Mouse (Mus musculus): ENCODE measurements around the gene Usp24. TPM values are rescaled to one million over a fixed set of nuclear protein-coding genes. Genes with fewer than 3 reads are reported as not detected.

Gene Usp24
- polyA plus RNA-seq, 1 experiment from 2014 or later: 6.9 TPM

- WGBS: 76% methylated on average over 13 of the region's 13 CpGs
- Histone ChIP-seq H3K4me2 (no peak overlapping the region), H3K4me3 (no peak overlapping the region), H3K9me3 (no peaks in the 10 kb centered on the region), H3K9ac (no peak overlapping the region), H3K36me3 (no peaks in the 10 kb centered on the region), H3K27ac (no peak overlapping the region), H3K4me1 (peaks cover 13% of the 10 kb centered on the region), H3K27me3 (peaks cover 26% of the 10 kb centered on the region)
- ATAC-seq (ENCODE audit: borderline replicate concordance, extremely low read depth, low FRiP score, low TSS enrichment): no peak
Measured at GRCm38 (mm10) chr4:106467420-106468110, 151.6 kb downstream of the Usp24 start.

DNA sequence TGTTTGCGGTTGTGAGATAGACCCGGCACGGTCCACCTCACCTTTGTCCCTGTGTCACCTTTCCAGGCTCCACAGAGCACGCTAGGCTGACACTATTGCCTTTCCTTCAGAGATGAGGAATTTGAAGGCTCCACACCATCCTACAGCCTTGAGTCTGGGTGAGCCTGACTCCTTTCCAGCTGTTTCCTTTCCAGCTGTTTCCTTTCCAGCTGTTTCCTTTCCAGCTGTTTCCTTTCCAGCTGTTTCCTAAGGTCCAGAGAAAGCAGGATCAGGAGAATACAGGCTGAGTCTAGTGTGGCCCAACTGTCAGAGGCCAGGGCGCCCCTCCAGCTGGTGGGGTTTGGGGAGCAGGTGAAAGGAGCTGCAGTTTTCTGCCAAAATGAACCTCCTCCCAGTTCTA is 154.9 kb downstream of the Usp24 start:
- H3K4me2 ChIP-seq: no peak overlapping the region
- no peak for ATAC-seq (ENCODE audit: borderline replicate concordance, extremely low read depth, low FRiP score, low TSS enrichment)
- no peaks in the 10 kb centered on the region for H3K27me3 ChIP-seq
- no peak overlapping the region for H3K4me3 ChIP-seq
- H3K36me3 ChIP-seq: no peaks in the 10 kb centered on the region
- H3K9me3 ChIP-seq: no peaks in the 10 kb centered on the region
- no peak overlapping the region for H3K9ac ChIP-seq
- no peak overlapping the region for H3K27ac ChIP-seq
- whole genome bisulfite sequencing: 58% methylated on average over 5 of the region's 5 CpGs
- no peaks in the 10 kb centered on the region for H3K4me1 ChIP-seq

- WGBS: 8% methylated on average over 3 of the region's 3 CpGs
- ATAC-seq (ENCODE audit: borderline replicate concordance, extremely low read depth, low FRiP score, low TSS enrichment): no peak
Measured at GRCm38 (mm10) chr4:106472335-106472734, 156.3 kb downstream of the Usp24 start.

DNA sequence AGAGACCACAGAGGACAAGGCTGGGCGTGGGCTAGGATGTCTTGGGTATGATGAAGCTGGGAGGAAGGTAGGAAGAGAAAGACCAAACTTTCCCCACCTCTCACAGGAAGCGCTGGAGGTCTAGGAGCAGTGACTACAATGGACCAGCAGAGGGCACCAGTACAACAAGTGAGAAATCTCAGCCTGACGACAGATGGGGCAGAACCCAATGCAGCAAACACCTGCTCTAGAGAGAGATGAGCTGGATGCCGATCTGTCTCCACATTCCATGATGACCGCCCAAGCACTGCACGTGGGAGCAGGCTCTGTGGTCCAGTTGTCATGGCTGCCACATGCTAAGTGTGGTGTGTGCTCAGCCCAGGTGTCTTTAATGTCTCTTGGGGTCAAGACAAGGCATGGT is 158.2 kb downstream of the Usp24 start:
- WGBS: 3% methylated on average over 6 of the region's 6 CpGs
- Histone ChIP-seq H3K9me3 (no peaks in the 10 kb centered on the region), H3K4me1 (no peaks in the 10 kb centered on the region), H3K4me3 (no peak overlapping the region), H3K4me2 (no peak overlapping the region), H3K27ac (no peak overlapping the region), H3K9ac (no peak overlapping the region), H3K36me3 (no peaks in the 10 kb centered on the region), H3K27me3 (no peaks in the 10 kb centered on the region)
- ATAC-seq (ENCODE audit: borderline replicate concordance, extremely low read depth, low FRiP score, low TSS enrichment): no peak

More at GRCm38 (mm10) chr4:106472335-106472734, 156.3 kb downstream of the Usp24 start:
- Histone ChIP-seq H3K9me3 (no peaks in the 10 kb centered on the region), H3K27ac (no peak overlapping the region), H3K4me3 (no peak overlapping the region), H3K4me1 (no peaks in the 10 kb centered on the region), H3K9ac (no peak overlapping the region), H3K36me3 (no peaks in the 10 kb centered on the region), H3K4me2 (no peak overlapping the region), H3K27me3 (no peaks in the 10 kb centered on the region)

DNA sequence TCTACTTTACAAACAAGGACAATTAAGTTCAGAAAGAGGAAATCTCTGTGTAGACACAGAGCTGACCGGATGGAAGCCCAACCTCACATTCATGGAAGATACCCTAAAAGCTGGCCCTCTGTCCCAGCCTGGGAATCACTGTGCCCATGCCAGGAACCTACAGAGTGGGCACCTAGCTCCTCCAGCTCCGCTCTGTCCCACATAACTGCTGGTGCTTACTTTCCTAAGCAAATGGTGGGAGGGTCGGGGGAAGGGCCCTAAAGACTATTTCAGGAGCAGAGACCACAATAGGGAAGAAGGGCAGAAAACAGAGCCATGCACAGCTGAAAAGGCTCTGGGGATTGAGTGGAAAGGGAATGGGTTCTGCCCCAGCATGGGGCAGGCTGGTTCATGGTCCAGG is 164.5 kb downstream of the Usp24 start:
- Histone ChIP-seq H3K4me1 (no peaks in the 10 kb centered on the region), H3K27me3 (peaks cover 10% of the 10 kb centered on the region; the same call in 1 of the 2 replicates), H3K27ac (no peak overlapping the region), H3K9ac (no peak overlapping the region), H3K36me3 (no peaks in the 10 kb centered on the region), H3K9me3 (no peaks in the 10 kb centered on the region), H3K4me2 (no peak overlapping the region), H3K4me3 (no peak overlapping the region)
- no peak for ATAC-seq (ENCODE audit: borderline replicate concordance, extremely low read depth, low FRiP score, low TSS enrichment)
- WGBS: 75% methylated on average over 3 of the region's 3 CpGs

DNA sequence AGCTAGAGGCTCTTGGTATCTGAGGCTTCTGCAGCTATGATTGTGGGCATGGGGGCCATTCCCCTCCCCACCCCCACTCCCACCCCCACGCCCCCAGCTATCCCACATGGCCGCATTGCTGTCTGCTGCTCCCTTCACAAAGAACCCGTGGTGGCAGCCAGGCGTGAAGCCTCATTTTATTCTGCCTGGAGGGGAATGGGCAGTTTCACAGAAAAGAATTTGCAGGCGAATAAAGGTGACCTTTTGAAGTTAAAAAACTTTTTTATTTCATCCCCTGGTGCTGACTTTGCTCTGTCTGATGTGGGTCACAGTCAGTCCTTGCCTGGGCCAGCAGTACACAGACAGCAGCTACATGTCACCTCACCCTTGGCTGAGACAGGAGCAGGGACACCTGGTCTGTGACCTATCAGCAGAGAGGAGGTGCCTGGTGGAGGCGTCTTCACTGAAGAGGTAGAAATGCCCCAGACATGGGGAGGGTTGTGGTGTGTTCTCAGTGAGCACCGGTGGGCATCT is 167.3 kb downstream of the Usp24 start:
- Histone ChIP-seq H3K9ac (no peak overlapping the region), H3K27me3 (peaks cover 10% of the 10 kb centered on the region; the same call in 1 of the 2 replicates), H3K9me3 (no peaks in the 10 kb centered on the region), H3K4me1 (no peaks in the 10 kb centered on the region), H3K4me2 (no peak overlapping the region), H3K36me3 (no peaks in the 10 kb centered on the region), H3K27ac (no peak overlapping the region), H3K4me3 (no peak overlapping the region)
- no peak for ATAC-seq (ENCODE audit: borderline replicate concordance, extremely low read depth, low FRiP score, low TSS enrichment)
- 55% methylated on average over 7 of the region's 7 CpGs for WGBS

DNA sequence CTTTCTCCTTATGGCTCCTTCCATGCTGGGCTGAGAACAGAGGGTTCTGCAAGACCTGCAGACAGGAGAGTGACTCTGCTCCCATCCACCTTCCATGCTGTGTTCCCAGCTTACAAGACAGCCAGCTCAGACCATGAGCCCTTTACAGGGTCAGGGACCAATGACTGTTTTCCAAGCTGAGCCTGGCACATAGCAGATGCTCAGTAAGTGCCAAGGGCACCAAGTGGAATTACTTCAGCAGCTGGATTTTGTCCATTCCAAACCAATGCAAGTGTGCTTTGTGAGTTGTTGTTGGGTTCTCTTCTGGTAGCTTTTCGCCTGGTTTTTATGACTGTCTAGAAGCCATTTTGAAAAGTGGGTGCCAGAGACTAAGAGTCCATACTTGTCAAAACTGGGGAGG is 167.8 kb downstream of the Usp24 start:
- Histone ChIP-seq H3K4me3 (no peak overlapping the region), H3K9me3 (no peaks in the 10 kb centered on the region), H3K27ac (no peak overlapping the region), H3K27me3 (peaks cover 10% of the 10 kb centered on the region; the same call in 1 of the 2 replicates), H3K4me2 (no peak overlapping the region), H3K9ac (no peak overlapping the region), H3K36me3 (no peaks in the 10 kb centered on the region), H3K4me1 (no peaks in the 10 kb centered on the region)
- WGBS: 66% methylated on average over 1 of the region's 1 CpGs
- ATAC-seq (ENCODE audit: borderline replicate concordance, extremely low read depth, low FRiP score, low TSS enrichment): no peak

GRCm38 (mm10) chr4:106490620-106491019 is 174.6 kb downstream of the Usp24 start:
- Histone ChIP-seq H3K36me3 (no peaks in the 10 kb centered on the region), H3K27ac (no peak overlapping the region), H3K9me3 (no peaks in the 10 kb centered on the region), H3K4me2 (no peak overlapping the region), H3K4me1 (no peaks in the 10 kb centered on the region), H3K27me3 (no peaks in the 10 kb centered on the region), H3K4me3 (no peak overlapping the region), H3K9ac (no peak overlapping the region)
- no peak for ATAC-seq (ENCODE audit: borderline replicate concordance, extremely low read depth, low FRiP score, low TSS enrichment)
- 36% methylated on average over 4 of the region's 4 CpGs for WGBS

Other genes starting within 250 kb of the Usp24 start
- 2.5 and 2.8 TPM in 2 replicates for gene Pcsk9, start 148.1 kb downstream of the Usp24 start, polyA plus RNA-seq (2015; fragmentation: Nextera tagmentation; extraction: Ambion mirVana)
- not detected in 2 replicates for gene Bsnd, start 176.1 kb downstream of the Usp24 start, polyA plus RNA-seq (2015; fragmentation: Nextera tagmentation; extraction: Ambion mirVana)
- 4.6 and 4.9 TPM in 2 replicates for gene Dhcr24, start 244.8 kb downstream of the Usp24 start, polyA plus RNA-seq (2015; fragmentation: Nextera tagmentation; extraction: Ambion mirVana)